ENCODE assay signal across 25 mouse cellular contexts in the genomic region with DNA sequence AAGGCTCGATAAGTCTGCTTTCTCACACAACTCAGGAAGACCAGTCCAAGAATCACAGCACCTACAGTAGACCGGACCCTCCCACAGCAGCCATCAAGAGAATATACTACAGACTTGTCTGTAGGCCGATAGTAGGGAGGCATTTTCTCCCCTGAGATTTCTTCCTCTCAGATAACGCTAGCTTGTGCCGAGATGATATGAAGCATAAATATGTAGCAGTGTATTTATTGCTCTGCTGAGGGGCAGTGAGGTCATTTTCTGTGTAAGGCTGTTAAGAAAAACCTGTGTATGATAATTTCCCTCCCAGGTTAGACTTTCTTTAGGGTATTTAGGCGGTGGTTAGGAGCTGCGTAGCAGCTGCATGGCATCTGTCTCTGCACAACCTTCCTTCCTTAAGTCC. TPM values are rescaled to one million over a fixed set of nuclear protein-coding genes. Genes with fewer than 3 reads are reported as not detected.
"Had no signal": no experiment of that assay in that cellular context is flagged by ENCODE, and none has a peak within 500 bp of the region (broad histone marks: within the 10 kb centered on the region; RNA-seq: fewer than 3 reads in every experiment).

No protein-coding gene starts in this region.

- H3K36me3 ChIP-seq: liver, embryonic 15.5 days; lung, embryonic 15.5 days; midbrain, embryonic 10.5 days; midbrain, embryonic 12.5 days; neural tube, embryonic 13.5 days; neural tube, embryonic 15.5 days; stomach, embryonic 15.5 days had no signal

- H3K4me3 ChIP-seq: liver, embryonic 15.5 days; lung, embryonic 15.5 days; megakaryocyte, embryonic 14.5 days; midbrain, embryonic 10.5 days; midbrain, embryonic 12.5 days; myocyte; neural tube, embryonic 13.5 days; neural tube, embryonic 15.5 days; stomach, embryonic 15.5 days had no signal

- H3K9me3 ChIP-seq: liver, embryonic 15.5 days; lung, embryonic 15.5 days; midbrain, embryonic 10.5 days; midbrain, embryonic 12.5 days; neural tube, embryonic 13.5 days; neural tube, embryonic 15.5 days; stomach, embryonic 15.5 days had no signal

- H3K27me3 ChIP-seq: liver, embryonic 15.5 days; lung, embryonic 15.5 days; megakaryocyte, embryonic 14.5 days; midbrain, embryonic 12.5 days; neural tube, embryonic 13.5 days; neural tube, embryonic 15.5 days; stomach, embryonic 15.5 days had no signal

- ATAC-seq: liver, postnatal 0 days; lung, postnatal 0 days; midbrain, embryonic 16.5 days had no signal

- H3K4me1 ChIP-seq: liver, embryonic 15.5 days; lung, embryonic 15.5 days; megakaryocyte, embryonic 14.5 days; neural tube, embryonic 13.5 days; neural tube, embryonic 15.5 days; stomach, embryonic 15.5 days had no signal

- H3K4me2 ChIP-seq: liver, embryonic 15.5 days; lung, embryonic 15.5 days; midbrain, embryonic 12.5 days; neural tube, embryonic 13.5 days; neural tube, embryonic 15.5 days; stomach, embryonic 15.5 days had no signal

- H3K27ac ChIP-seq: liver, embryonic 15.5 days; lung, embryonic 15.5 days; macrophage; midbrain, embryonic 10.5 days; midbrain, embryonic 12.5 days; neural tube, embryonic 13.5 days; neural tube, embryonic 15.5 days; stomach, embryonic 15.5 days; stomach, postnatal 0 days had no signal

- DNase-seq: liver, postnatal 0 days; lung, postnatal 14 days; lung, postnatal 36 days; midbrain, embryonic 14.5 days; retina, postnatal 1 day; right cerebral cortex, postnatal 14 days; thymus, adult 2 months; thymus, postnatal 25 days; thymus, postnatal 4 days had no signal

- H3K9ac ChIP-seq: liver, embryonic 15.5 days; liver, postnatal 0 days; lung, embryonic 15.5 days; midbrain, embryonic 12.5 days; neural tube, embryonic 13.5 days; neural tube, embryonic 15.5 days; stomach, embryonic 15.5 days had no signal

RNA-seq across cellular contexts. Expression of gene Slc15a5, which starts 23.2 kb away (rescaled TPM):
- total RNA-seq: megakaryocyte progenitor cell, adult 5-6 weeks had no signal
- polyA plus RNA-seq: liver, embryonic 15.5 days; liver, postnatal 0 days; lung, embryonic 15.5 days; lung, postnatal 0 days; macrophage; midbrain, embryonic 10.5 days; midbrain, embryonic 12.5 days; myocyte; neural tube, embryonic 11.5 days; spleen, adult 2 months; stomach, embryonic 15.5 days; stomach, postnatal 0 days had no signal
